Mouse (Mus musculus) forebrain, embryonic 11.5 days (tissue): ENCODE data around the gene Soat1. TPM values are rescaled to one million over a fixed set of nuclear protein-coding genes. Genes with fewer than 3 reads are reported as not detected.
A peak's percentile ranks its signal among the peaks of the same experiment; 100 is the strongest.

Source experiments
- ATAC-seq: fragments of 200-750 bp; cut with Nextera tagmentation; replicated peaks from 2 replicates; pipeline ENCODE4 v1.8.0; 2017; ENCODE audit warnings: moderate TSS enrichment; ENCODE audit not compliant: low FRiP score
- DNase-seq: peaks from one replicate; pipeline ENCODE4 v3.0.0-alpha.2; 2017; ENCODE audit warnings: low spot score
- H3K27ac ChIP-seq: fragments of 300-500 bp; sonication (generic); 2 replicates; pipeline ENCODE4 v1.5.1; 2014; ENCODE audit warnings: low read depth, low read length
- H3K27me3 ChIP-seq: fragments of 300-500 bp; sonication (generic); 2 replicates; pipeline ENCODE4 v1.6.1; 2014; ENCODE audit warnings: mild to moderate bottlenecking, low read length, mixed read lengths; ENCODE audit not compliant: control insufficient read depth, insufficient read depth
- H3K36me3 ChIP-seq: fragments of 300-500 bp; sonication (generic); 2 replicates; pipeline ENCODE4 v1.6.1; 2014; ENCODE audit warnings: mild to moderate bottlenecking, low read length, moderate library complexity, mixed read lengths; ENCODE audit not compliant: control insufficient read depth, insufficient read depth
- H3K4me1 ChIP-seq: fragments of 300-500 bp; sonication (generic); replicated peaks from 2 replicates; pipeline ENCODE4 v1.6.1; 2014; ENCODE audit warnings: low read length, mixed read lengths; ENCODE audit not compliant: control insufficient read depth, insufficient read depth
- H3K4me2 ChIP-seq: fragments of 300-500 bp; sonication (generic); 2 replicates; pipeline ENCODE4 v1.6.1; 2014; ENCODE audit warnings: low read depth, mild to moderate bottlenecking, low read length, moderate library complexity, mixed read lengths; ENCODE audit not compliant: severe bottlenecking
- H3K4me3 ChIP-seq: fragments of 300-500 bp; sonication (generic); 2 replicates; pipeline ENCODE4 v1.5.1; 2014; ENCODE audit warnings: low read depth, low read length
- H3K9ac ChIP-seq: fragments of 300-500 bp; sonication (generic); 2 replicates; pipeline ENCODE4 v1.6.1; 2014; ENCODE audit warnings: low read length
- H3K9me3 ChIP-seq: fragments of 300-500 bp; sonication (generic); 2 replicates; pipeline ENCODE4 v1.6.1; 2016; ENCODE audit warnings: low read length, mixed read lengths; ENCODE audit not compliant: control insufficient read depth
- WGBS: fragments of 180-500 bp; shearing (Covaris S2); extraction: QIAGEN DNeasy Blood & Tissue Kit; methylation state at CpG from one replicate; pipeline ENCODE4 v1.1.7; 2014; 5-methylcytosine and 5-hydroxymethylcytosine counted together
- polyA plus RNA-seq: library from polyadenylated mRNA; unstranded; fragments of >200 nt; fragmentation: Nextera tagmentation; extraction: Ambion mirVana; gene quantifications from 2 replicates; pipeline ENCODE4 v1.2.1, GENCODE M21; 2014

Soat1 gene
- polyA plus RNA-seq, 1 experiment from 2014 or later = 25.8 TPM

DNA sequence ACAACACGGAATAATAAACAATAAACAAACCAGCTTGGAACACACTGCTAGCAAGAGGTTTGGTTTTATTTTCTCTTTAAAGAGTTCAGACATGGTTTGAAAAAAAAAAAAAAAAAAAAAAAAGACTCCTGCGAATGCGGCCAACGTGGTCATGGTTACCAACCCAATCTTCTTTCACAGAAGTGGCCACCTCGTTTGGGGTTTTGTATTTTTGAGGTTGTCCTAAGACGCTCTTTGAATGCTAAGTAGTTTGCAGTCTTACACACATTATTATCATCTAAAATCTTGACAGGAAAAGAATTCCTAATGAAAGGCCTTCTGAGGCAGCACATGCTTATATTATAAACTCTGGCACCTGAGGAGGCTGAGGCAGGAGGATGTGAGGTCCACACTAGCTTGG lies 45.7 kb downstream of the Soat1 start:
- Histone ChIP-seq H3K4me2 (no peak overlapping the region), H3K27ac (no peak overlapping the region), H3K27me3 (no peaks in the 10 kb centered on the region), H3K4me3 (no peak overlapping the region), H3K9me3 (no peaks in the 10 kb centered on the region), H3K36me3 (no peaks in the 10 kb centered on the region; the same call in 1 of the 2 replicates), H3K9ac (no peak overlapping the region), H3K4me1 (no peaks in the 10 kb centered on the region)
- ATAC-seq (no peak), DNase-seq (no peak)
- WGBS = 86% methylated on average over 6 of the region's 6 CpGs

DNA sequence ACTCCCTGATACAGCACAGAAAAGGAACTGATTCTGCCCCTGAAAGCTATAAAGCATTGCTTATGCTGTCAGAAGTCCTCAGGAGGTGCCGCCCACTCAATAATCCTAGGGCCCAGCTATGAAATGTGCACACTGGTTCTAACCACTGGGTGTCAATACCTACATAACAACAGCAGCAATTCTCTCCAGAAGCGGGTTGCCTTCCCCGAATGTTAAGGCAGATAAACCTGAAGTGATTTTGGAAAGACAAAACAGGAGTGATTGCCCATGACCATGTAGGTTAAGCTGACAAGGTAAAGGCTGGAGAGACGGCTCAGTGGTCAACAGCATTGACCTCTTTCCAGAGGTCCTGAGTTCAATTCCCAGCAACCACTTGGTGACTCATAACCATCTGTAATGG lies 48.4 kb downstream of the Soat1 start:
- Histone ChIP-seq H3K4me3 (no peak overlapping the region), H3K9me3 (no peaks in the 10 kb centered on the region), H3K27me3 (no peaks in the 10 kb centered on the region), H3K4me2 (no peak overlapping the region), H3K4me1 (no peaks in the 10 kb centered on the region), H3K27ac (no peak overlapping the region), H3K9ac (no peak overlapping the region), H3K36me3 (no peaks in the 10 kb centered on the region; the same call in 1 of the 2 replicates)
- ATAC-seq (no peak), DNase-seq (no peak)
- 93% methylated on average over 4 of the region's 4 CpGs for WGBS

DNA sequence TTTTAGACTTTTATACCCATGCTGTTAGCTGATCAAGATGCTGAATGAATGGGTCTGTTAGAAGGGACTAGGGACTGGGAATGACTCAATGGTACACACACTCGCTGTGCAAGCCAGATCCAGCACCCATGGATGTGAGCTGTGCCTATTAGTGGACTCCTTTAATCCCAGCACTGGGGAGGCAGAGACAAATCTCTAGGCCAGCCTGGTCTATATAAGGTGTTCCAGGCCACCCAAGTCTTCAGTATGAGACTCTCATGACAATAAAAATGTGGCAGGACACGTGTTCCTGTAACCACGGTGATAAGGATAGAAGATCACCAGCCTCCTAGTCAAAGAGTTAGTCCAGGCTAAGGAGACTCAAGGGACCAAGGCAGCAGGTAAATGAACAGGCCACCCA lies 50.1 kb downstream of the Soat1 start:
- WGBS = 83% methylated on average over 3 of the region's 3 CpGs

DNA sequence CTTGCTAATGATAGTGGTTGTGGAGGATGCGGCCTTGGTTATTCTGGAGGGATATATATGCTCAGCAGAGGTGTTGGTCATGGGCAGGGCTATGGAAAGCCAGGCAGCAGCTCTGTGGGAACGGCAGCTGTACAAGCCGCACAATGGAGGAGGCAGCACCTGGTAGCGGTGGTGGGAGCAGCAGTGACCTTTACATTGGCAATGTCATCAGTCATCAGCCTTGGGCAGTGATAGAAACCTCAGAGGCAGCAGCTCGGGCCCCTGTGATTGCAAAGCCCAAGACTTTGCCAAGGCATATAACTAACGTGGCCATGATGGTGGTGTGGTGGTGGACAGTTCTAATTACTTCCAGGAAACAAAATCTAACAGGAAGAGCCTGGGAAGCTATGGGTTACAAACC lies 50.6 kb downstream of the Soat1 start:
- no peak overlapping the region for H3K9ac ChIP-seq
- no peaks in the 10 kb centered on the region for H3K9me3 ChIP-seq
- H3K27me3 ChIP-seq = no peaks in the 10 kb centered on the region
- WGBS = 86% methylated on average over 6 of the region's 6 CpGs
- ATAC-seq (no peak), DNase-seq (no peak)
- no peak overlapping the region for H3K4me2 ChIP-seq
- H3K4me3 ChIP-seq = no peak overlapping the region
- no peak overlapping the region for H3K27ac ChIP-seq
- H3K36me3 ChIP-seq = no peaks in the 10 kb centered on the region
- no peaks in the 10 kb centered on the region for H3K4me1 ChIP-seq

More for the DNA sequence above, 50.1 kb downstream of the Soat1 start:
- H3K36me3 ChIP-seq = no peaks in the 10 kb centered on the region
- H3K4me1 ChIP-seq = no peaks in the 10 kb centered on the region
- no peaks in the 10 kb centered on the region for H3K9me3 ChIP-seq
- no peaks in the 10 kb centered on the region for H3K27me3 ChIP-seq
- DNase-seq = no peak
- H3K4me2 ChIP-seq = no peak overlapping the region
- ATAC-seq = no peak
- no peak overlapping the region for H3K27ac ChIP-seq
- no peak overlapping the region for H3K9ac ChIP-seq
- no peak overlapping the region for H3K4me3 ChIP-seq

DNA sequence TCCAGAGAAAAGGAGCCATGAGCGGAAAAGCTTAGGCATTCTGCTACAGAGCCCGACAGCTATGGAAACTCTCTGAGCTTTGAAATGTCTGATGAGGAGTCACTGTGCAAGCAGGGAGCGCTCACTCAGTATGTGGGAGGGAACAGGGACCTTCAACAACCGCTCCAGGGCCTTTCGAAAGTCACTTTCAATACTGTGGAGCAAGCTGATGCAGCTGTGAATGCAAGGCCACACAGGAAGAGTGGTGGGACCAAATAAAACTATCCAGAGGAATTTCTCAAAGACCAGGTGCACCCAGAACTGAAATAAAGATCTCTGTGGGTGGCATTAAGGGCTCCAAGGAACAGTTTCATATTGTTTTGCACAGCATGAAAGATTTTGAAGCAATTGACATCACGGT lies 51.3 kb downstream of the Soat1 start:
- 80% methylated on average over 6 of the region's 6 CpGs for WGBS
- no peak for DNase-seq
- no peak for ATAC-seq
- Histone ChIP-seq H3K4me1 (no peaks in the 10 kb centered on the region), H3K4me3 (no peak overlapping the region), H3K27ac (no peak overlapping the region), H3K27me3 (no peaks in the 10 kb centered on the region), H3K9me3 (no peaks in the 10 kb centered on the region), H3K4me2 (no peak overlapping the region), H3K36me3 (no peaks in the 10 kb centered on the region), H3K9ac (no peak overlapping the region)

DNA sequence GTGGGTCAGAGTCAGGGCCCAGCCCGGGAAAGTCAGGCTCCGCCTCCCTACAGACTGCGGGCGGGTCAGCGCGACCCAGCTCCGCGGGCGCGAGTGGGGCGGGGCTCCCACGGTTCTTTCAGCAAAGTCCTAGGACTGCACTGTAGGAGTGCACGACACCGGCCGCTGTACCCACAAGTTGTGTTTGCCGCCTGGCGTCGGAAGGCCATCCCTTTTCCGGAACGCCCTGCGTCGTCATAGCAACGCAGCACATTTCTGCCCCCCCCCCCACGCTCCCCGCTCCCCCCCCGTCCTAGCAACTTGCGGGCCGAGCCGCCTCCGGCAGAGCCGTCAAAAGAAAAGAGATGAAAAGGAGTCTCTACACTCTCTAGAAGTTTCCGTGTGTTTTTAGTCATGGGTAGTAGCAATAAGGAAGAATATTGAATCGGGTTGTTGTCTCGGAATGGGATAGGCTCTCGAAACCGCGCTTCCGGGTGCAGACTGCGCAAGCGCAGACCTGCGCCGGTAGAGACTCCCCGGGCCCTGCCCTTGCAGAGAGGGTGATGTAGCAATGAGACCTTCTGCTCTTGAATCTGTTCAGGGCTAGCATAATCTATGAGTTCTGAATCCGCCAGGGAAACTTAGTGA lies 53.3 kb downstream of the Soat1 start, which contains the start of gene Axdnd1:
Gene Axdnd1 (minus strand): TSS at position 489 of the 627 bp plus-strand sequence.
- Histone ChIP-seq H3K4me2 (peak within 1 kb of the TSS; percentile 54), H3K36me3 (no peaks in the 10 kb centered on the region)
- under 1% methylated on average over 44 of the region's 44 CpGs for WGBS

DNA sequence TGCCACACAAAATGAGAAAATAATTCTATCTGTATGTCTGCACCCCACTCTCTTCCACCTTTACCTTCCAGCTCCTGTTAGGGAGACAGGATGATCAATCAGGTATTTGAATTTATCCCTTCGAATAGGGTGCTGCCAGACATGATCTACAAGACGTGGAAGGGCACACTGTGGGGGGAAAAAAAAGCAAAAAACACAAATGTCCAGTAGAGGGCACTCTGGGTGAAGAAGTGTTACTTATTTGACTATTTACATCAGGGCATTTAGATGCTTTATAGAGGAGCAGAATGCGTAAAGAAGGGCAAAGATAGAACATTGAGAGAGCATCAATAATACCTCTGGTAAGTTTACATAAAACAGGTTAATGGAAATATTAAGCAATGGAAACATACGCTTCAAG lies 56.0 kb downstream of the Soat1 start:
- WGBS = 64% methylated on average over 4 of the region's 4 CpGs
- ATAC-seq = no peak
- no peak overlapping the region for H3K4me3 ChIP-seq
- H3K27ac ChIP-seq = no peak overlapping the region
- DNase-seq = no peak
- H3K9ac ChIP-seq = no peak overlapping the region
- H3K4me2 ChIP-seq = no peak overlapping the region
- no peaks in the 10 kb centered on the region for H3K27me3 ChIP-seq
- no peaks in the 10 kb centered on the region; the same call in 1 of the 2 replicates for H3K9me3 ChIP-seq
- H3K36me3 ChIP-seq = no peaks in the 10 kb centered on the region
- no peaks in the 10 kb centered on the region for H3K4me1 ChIP-seq

More for the DNA sequence above, 53.3 kb downstream of the Soat1 start, which contains the start of gene Axdnd1:
- H3K9me3 ChIP-seq = no peaks in the 10 kb centered on the region; the same call in 1 of the 2 replicates
- peak within 1 kb of the TSS; percentile 26; the same call in 1 of the 2 replicates for H3K27ac ChIP-seq
- peak; percentile 94 for ATAC-seq
- no peaks in the 10 kb centered on the region for H3K4me1 ChIP-seq
- DNase-seq = peak; percentile 90
- H3K4me3 ChIP-seq = peak within 1 kb of the TSS; percentile 54
- H3K9ac ChIP-seq = peak within 1 kb of the TSS; percentile 54
- no peaks in the 10 kb centered on the region for H3K27me3 ChIP-seq

GRCm38 (mm10) chr1:156408521-156408920 lies 65.6 kb downstream of the Soat1 start:
- Histone ChIP-seq H3K27ac (no peak overlapping the region), H3K27me3 (no peaks in the 10 kb centered on the region), H3K4me3 (no peak overlapping the region), H3K9me3 (no peaks in the 10 kb centered on the region), H3K4me1 (no peaks in the 10 kb centered on the region), H3K9ac (no peak overlapping the region), H3K4me2 (no peak overlapping the region), H3K36me3 (no peaks in the 10 kb centered on the region)
- ATAC-seq = no peak
- no peak for DNase-seq
- WGBS = 72% methylated on average over 4 of the region's 4 CpGs

- Histone ChIP-seq H3K9me3 (no peaks in the 10 kb centered on the region), H3K9ac (no peak overlapping the region), H3K4me3 (no peak overlapping the region), H3K4me2 (no peak overlapping the region), H3K36me3 (no peaks in the 10 kb centered on the region), H3K4me1 (no peaks in the 10 kb centered on the region), H3K27me3 (no peaks in the 10 kb centered on the region), H3K27ac (no peak overlapping the region)
- ATAC-seq (no peak), DNase-seq (no peak)
- WGBS = 62% methylated on average over 3 of the region's 3 CpGs
Observed at GRCm38 (mm10) chr1:156408004-156408403, 66.1 kb downstream of the Soat1 start.
